Mouse (Mus musculus) skeletal muscle tissue, adult 2 months (tissue): ENCODE measurements at regions not wholly inside any gene's neighbourhood (a gene's known extent, or its start where the extent isn't known, plus 50 kb on each side); places are given as distances from the start of the nearest gene placed in this dataset.

Source experiments
- DNase-seq: peaks from one replicate; pipeline ENCODE4 v3.0.0-alpha.2; 2012; ENCODE audit warnings: low read depth, low spot score

GRCm38 (mm10) chr13:99781616-99782015 is 119.3 kb downstream of the Cartpt start:
- no peak for DNase-seq

- no peak for DNase-seq
Observed at GRCm38 (mm10) chr13:99780751-99781460, 120.0 kb downstream of the Cartpt start.

GRCm38 (mm10) chr13:99778747-99779146 is 122.1 kb downstream of the Cartpt start:
- no peak for DNase-seq

- DNase-seq, result no peak
Observed at GRCm38 (mm10) chr13:99777736-99778135, 123.2 kb downstream of the Cartpt start.

GRCm38 (mm10) chr13:99765965-99766364 is 134.9 kb downstream of the Cartpt start:
- DNase-seq, result peak; percentile 31

- no peak for DNase-seq
Observed at GRCm38 (mm10) chr13:99764764-99765163, 136.1 kb downstream of the Cartpt start.

- no peak for DNase-seq
Observed at GRCm38 (mm10) chr13:99764097-99764714, 136.7 kb downstream of the Cartpt start.

GRCm38 (mm10) chr13:99761843-99762242 is 139.0 kb downstream of the Cartpt start:
- DNase-seq, result no peak

GRCm38 (mm10) chr13:99761423-99761822 is 139.5 kb downstream of the Cartpt start:
- no peak for DNase-seq

- DNase-seq, result no peak
Observed at GRCm38 (mm10) chr13:99760646-99761045, 140.2 kb downstream of the Cartpt start.

- DNase-seq, result no peak
Observed at GRCm38 (mm10) chr13:99759256-99760044, 141.4 kb downstream of the Cartpt start.

GRCm38 (mm10) chr13:99754701-99755100 is 146.2 kb downstream of the Cartpt start:
- DNase-seq, result no peak

GRCm38 (mm10) chr13:99754251-99754652 is 146.6 kb downstream of the Cartpt start:
- peak; percentile 5 for DNase-seq

- DNase-seq, result no peak
Observed at GRCm38 (mm10) chr13:99753526-99753925, 147.4 kb downstream of the Cartpt start.

GRCm38 (mm10) chr13:99750729-99751128 is 150.2 kb downstream of the Cartpt start:
- no peak for DNase-seq

GRCm38 (mm10) chr13:99749342-99749741 is 151.5 kb downstream of the Cartpt start:
- no peak for DNase-seq

GRCm38 (mm10) chr13:99748128-99748527 is 152.8 kb downstream of the Cartpt start:
- DNase-seq, result no peak

- no peak for DNase-seq
Observed at GRCm38 (mm10) chr13:99745526-99745925, 155.4 kb downstream of the Cartpt start.

GRCm38 (mm10) chr13:99744790-99745120 is 156.1 kb downstream of the Cartpt start:
- DNase-seq, result no peak

GRCm38 (mm10) chr13:99743952-99744789 is 156.7 kb downstream of the Cartpt start:
- DNase-seq, result no peak

- DNase-seq, result no peak
Observed at GRCm38 (mm10) chr13:99742507-99742906, 158.4 kb downstream of the Cartpt start.

- no peak for DNase-seq
Observed at GRCm38 (mm10) chr13:99741981-99742380, 158.9 kb downstream of the Cartpt start.
